Mouse (Mus musculus) gastrocnemius, adult 18-20 months (tissue): Measurements from ENCODE around the gene 4930444G20Rik. TPM values are rescaled to one million over a fixed set of nuclear protein-coding genes. Genes with fewer than 3 reads are reported as not detected.
"Not testable (repeated sequence)": the region's sequence is repeated elsewhere in the genome, so short reads cannot be mapped to it uniquely, and the experiment has no call there.

Experiments
- DNase-seq: peaks from one replicate; pipeline ENCODE4 v3.0.0; 2021; ENCODE audit warnings: low spot score
- long read RNA-seq, 2 experiments: library from polyadenylated mRNA; stranded (forward); transcript quantifications; one replicate each; pipeline ENCODE4 v2.0.0; 2021
- total RNA-seq, 2 experiments: library from RNA; stranded (reverse); gene quantifications; 2 replicates each; pipeline ENCODE4 v1.2.3; 2021

The 4930444G20Rik gene
- not detected for total RNA-seq
- long read RNA-seq, experiment 1, result 0 reads
- long read RNA-seq, experiment 2, result 0 reads

DNA sequence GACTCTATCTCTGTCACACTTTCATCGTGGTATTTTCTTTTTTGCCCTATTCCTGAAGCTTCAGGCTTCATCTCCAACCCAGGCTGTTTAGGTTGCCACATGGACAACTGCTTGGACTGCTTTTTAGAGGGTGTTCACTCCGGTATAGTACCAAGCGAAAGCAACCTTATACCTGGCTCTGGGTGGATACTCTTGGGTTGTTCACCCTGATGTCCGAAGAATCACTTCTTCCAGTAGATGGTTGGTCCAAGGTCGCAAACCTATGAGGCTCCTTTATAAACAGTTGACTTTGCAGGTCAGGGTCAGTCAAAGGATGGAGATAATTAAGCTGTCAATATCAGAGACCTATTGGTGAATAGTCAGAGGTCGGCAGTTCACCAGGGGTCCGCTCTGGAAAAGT lies at the start of gene 4930444G20Rik:
Gene 4930444G20Rik, minus strand, starts transcription at position 101 of the 400 bp plus-strand sequence.
- DNase-seq, result not testable (repeated sequence)

DNA sequence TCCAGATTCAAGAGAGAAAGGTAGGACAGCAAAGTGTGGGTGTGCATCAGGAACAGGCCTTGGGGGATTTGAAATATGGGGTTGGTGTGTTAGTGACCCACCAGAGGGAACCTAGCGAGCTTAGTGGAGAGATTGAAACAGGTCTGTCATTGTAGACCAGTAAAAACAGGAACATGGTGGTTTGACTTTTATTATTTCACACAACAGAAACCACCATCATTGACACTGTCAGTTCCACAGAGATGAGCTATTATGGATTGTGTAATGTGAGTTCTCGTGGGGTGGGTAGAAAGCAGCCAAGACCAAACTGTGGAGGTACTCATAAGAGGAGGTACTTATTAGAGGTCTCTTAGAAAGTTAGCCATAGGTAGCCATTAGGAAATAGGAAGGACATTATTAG lies 6.7 kb upstream of the 4930444G20Rik start:
- no peak for DNase-seq

DNA sequence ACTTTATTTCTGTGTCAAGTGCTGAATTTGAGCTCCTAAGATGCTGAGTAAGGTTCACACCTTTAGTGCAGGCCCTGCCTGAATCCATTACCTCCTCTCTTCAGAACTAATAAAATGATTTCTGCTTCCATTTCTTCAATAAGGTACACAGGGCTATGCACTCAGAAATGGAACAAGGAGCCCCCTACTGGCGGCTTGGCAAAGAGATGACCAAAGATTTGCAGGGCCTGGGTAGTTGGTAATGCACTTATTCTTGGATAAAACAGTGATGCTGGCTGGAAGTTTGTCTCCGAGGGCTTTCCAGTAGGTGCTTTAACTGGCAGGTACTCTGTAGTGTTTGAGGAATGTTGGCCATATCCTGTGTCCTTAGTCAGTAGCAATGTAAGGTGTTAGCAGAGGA lies 4.9 kb upstream of the 4930444G20Rik start:
- no peak for DNase-seq

DNA sequence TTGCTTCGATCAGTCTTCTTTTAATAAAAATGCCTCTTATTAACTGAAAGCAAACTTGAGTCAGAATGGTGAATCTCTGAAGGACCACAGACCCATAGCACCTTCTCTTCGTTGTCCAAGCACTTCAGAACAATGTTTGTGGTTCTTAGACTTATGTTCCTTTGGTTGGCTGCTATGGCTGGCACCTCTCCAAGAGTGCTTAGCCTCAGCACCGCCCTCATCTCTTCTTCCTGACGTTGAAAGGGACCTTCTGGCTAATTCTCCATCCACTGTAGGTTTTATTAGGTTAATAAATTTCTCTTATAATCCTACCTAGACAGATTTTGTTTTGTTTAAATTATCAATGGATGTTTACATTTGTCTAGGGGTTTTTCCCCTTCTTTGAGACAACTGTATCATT lies 2.7 kb upstream of the 4930444G20Rik start:
- DNase-seq, result no peak

DNA sequence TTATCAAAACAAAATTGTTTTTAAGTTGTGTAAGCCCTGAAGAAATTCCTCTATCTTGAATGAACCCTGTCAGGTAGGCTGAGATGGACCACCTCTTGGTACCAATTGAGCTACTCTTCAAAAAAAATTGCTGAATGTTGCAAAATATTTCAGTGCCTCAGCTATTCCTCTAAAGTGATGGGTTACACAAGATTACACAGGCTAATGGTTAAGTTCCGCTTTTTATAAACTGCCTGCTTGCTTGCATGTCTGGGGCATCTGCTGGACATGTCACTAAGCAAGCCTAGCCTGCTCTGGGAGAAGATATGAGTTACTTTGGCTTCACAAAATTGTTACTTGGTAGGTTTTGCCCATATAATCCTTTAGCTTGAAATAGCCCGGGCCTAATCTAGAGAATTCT lies 2.3 kb upstream of the 4930444G20Rik start:
- DNase-seq, result no peak

DNA sequence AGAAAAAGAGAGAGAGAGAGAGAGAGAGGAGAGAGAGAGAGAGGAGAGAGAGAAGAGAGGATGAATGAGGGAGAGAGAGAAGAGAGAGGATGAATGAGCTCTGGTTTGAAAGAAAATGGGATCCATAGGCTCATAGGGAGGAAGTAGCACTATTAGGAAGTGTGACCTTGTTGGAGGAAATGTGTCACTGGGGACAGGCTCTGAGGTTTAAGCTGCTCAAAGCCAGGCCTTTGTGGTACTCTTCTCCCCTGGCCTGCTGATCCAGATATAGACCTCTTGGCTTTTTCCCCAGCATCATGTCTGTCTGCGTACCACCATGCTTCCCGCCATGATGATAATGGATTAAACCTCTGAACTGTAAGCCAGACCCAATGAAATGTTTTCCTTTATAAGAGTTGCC lies 8.5 kb downstream of the 4930444G20Rik start:
- DNase-seq, result no peak

DNA sequence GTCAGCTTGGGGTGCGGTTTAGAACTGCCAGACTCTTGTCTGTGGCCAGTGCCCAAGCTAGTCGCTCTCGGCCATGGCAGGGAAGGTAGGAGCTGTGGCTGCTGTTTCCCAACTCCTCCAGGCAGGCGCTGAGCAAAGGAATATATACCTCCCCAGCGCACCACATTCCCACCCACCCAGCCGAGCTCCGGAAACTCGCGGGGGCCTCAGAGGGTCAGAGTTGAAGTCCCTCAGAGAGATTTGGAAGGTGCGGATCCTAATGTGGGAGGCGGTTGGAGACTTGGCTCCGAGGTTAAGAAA lies 8.9 kb downstream of the 4930444G20Rik start:
- DNase-seq, result peak; percentile 1

DNA sequence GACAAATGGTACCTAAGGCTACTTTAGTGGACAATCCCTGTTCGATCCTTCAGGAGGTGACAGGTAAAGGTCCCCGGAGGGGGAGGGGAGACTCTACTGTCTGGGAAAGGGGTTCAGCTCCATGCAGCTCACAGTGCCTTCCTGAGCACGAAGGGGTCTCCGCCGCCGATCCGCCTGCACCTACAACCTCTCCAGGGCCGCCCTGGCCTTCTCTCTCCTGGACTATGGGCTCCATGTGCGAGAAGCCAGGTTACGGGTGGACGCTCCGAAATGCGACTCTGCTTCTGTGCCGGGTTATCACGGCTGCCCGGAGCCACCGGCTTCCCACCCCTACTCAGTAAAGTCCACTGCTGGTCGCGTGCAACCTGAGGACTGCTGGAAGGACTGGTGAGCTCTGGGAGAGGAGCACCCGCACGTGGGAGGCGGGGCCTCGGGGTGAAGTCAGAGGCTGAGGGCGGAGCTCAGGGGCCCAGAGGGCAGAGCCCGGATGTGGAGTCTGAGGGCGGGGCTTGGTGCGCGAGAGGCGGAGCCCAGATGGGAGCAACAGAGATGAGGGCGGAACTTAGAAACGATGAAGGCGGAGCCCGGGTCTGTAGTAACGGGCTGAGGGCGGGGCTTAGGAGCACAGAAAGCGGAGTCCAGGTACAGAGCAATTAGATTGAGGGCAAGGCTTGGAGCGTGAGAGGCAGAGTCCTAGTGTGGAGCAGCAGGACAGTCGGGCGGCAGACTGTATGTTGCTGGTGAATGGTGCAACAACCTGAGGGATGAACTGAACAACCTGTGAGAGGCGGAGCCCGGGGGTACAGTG lies 9.5 kb downstream of the 4930444G20Rik start:
- peak; percentile 89 for DNase-seq

DNA sequence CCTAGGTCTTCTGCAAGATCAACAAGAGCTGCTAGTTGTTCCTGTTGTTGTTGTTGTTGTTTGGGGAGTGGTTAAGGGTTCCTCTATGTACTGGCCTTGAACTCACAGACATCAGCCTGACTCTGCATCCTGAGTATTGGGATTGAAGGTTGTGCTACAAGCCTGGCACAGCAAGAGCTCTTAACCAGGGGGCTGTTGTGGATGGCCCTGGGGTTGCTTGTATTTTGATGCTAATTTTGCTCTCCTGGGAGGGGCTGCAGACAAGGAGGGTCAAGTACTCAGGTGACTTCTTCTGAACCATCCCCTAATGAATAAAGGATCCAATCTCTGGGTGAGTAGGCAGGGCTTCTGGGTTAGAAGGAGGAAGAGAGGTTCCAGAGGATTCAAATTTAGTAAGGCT lies 12.6 kb downstream of the 4930444G20Rik start:
- DNase-seq, result no peak

DNA sequence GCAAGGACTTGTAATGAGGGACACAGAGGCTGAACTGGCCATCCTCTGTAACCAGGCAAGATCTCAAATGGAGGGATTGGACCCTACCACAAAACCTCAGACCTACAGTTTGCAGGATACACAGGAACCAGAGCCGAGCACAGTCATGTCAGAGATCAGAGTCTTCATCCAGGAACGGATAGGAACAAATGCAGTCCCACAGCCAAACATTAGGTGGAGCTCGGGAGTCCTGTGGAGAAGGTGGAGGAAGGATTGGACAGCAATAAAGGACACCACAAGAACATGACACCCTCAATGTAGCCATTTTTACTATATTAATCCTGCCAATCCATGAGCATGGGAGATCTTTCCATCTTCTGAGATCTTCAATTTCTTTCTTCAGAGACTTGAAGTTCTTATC lies 31.6 kb downstream of the 4930444G20Rik start:
- DNase-seq, result peak; percentile 48

DNA sequence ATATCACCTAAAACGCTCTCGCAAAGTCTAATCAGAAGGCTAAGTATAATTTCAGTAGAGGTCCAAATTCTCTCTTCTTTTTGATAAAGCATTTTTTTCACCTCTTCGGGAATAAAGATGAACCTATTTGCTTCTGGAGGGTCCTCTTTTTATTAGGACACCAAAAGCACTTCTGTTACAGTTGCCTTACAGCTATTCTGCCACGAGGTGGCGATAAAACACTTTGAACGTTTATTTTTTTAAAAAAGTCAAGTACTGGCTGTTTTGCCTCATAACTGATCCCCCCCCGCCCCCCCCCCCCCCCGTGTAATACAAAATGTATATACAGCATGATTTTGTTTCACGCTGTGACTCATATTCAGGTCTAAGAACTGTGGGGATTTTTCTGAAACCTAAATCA lies 33.6 kb downstream of the 4930444G20Rik start:
- no peak for DNase-seq

DNA sequence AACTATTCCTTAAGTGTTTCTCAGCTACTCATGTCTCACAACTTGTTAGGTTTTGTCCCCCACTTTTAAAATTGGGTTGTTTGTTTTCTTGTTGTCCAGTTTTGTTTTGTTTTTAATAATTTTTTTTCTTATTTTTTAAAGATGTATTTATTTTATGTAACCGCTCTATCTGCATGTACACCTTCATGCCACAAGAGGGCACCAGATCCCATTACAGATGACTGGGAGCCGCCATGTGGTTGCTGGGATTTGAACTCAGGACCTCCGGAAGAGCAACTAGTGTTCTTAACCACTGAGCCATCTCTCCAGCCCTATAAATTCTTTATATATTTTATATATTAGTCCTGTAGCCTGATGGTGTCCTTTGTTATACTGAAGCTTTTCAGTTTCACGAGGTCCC lies 49.3 kb downstream of the 4930444G20Rik start:
- no peak for DNase-seq

DNA sequence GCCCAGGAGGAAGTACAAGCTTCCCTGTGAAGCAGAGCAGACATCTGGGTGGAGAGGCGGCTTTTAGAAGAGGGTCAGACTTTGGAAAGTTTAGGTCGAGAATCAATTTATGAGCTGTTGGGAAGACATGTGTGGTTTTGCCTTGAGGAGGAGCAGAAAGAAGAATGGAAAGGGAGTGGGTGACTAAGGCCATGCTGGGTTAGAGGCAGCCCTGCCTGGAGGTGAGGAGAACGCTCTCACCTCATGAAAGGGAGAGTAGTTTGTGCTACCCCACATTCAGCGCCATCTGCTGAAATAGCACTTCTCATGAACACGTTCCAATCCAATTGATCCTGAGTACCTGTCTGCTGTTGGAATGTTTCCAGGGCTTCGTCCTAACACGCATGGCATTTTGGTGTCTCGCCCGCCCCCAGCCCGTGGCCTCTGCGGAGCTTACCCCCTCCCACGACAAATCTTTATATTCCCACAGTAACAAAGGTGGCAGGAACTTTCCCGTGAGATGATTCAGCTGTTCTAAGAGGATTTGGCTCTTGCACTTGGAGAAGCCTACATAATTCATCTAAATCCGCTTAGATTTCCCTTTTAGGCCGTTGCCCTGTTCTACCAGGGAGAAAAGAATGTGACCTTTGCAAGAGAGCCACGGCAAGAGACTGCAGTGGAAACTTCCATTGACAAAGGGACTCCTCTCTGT lies 50.3 kb downstream of the 4930444G20Rik start:
- DNase-seq, result no peak

Other genes starting within 250 kb of the 4930444G20Rik start
- 100 to 1,000 TPM; 151 to 192 TPM for gene Sgk1, start 185.9 kb downstream of the 4930444G20Rik start, total RNA-seq
- gene E030030I06Rik, start 81.2 kb upstream of the 4930444G20Rik start, total RNA-seq, result 1 to 10 TPM in 1 of 2 experiments, under 1 TPM in 1; 0.64 to 1.1 TPM
- under 1 TPM in 1 of 2 experiments, not detected in 1; 0.14 TPM for gene Raet1e, start 90.5 kb upstream of the 4930444G20Rik start, total RNA-seq
- not detected for gene H60b, start 90.5 kb upstream of the 4930444G20Rik start, total RNA-seq